Mouse (Mus musculus): ENCODE data around the gene Cbr4.

DNA sequence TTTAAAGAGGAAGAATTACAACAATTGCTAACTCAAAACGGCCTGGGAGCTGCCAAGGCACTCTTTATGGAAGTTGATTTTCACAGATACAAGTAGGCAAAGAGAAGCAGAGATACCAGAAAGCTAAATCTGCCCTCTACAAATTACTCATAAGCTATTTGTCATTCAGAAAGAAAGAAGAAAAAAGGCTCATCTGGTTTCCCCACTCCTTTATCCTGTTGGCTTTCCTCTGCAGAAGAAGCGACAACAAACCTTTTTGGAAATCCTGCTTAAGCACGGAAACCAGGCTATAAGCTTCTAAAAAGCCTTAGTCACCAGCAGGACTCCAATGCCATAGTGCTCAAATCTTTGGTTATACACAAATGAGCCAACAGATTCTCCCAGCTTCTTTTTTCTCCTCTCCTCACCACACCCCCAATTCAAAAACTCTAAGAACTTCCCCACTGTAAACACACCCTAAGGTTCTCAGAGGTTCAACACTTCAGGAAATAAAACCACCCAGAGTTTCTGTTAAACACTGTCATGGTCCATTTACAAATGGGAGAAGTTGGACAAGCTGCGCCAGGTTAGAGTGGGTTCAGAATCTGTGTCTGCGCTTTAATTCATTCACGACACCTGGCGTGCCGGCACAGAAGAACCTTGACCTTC, 65.3 kb downstream of the Cbr4 start:
- no peak for TF ChIP-seq CTCF (IDR thresholded peaks at IDR 0.05; ENCODE audit: extremely low read depth, insufficient read length, insufficient replicate concordance, low read depth, low read length)
- TF ChIP-seq POLR2A (IDR thresholded peaks at IDR 0.05; ENCODE audit: low read depth, low read length), result no peak

Data from small intestine, adult 2 months (tissue).